Mouse (Mus musculus): ENCODE measurements at regions not wholly inside any gene's neighbourhood (a gene's known extent, or its start where the extent isn't known, plus 50 kb on each side); places are given as distances from the start of the nearest gene placed in this dataset.

DNA sequence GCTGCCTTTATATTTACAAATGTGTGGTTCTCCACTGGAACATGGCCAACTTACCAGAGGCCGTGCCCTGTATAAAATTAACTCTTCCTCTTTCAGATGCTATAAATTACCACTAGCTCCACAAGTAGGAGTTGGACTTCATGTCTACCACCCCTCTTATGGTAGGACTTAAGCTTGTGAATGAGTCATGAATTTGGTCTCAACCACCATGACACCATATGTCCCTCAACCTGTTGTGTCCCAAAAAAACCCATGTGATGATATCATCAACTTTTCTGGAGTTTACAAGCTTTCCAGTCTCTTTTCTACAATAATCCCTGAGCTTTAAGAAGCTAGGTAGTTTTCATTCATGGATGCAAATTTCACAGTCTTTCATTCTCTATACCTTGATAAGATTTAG, 1951.4 kb downstream of the Pcdh7 start:
- DNase-seq (ENCODE audit: low read depth) = no peak

DNA sequence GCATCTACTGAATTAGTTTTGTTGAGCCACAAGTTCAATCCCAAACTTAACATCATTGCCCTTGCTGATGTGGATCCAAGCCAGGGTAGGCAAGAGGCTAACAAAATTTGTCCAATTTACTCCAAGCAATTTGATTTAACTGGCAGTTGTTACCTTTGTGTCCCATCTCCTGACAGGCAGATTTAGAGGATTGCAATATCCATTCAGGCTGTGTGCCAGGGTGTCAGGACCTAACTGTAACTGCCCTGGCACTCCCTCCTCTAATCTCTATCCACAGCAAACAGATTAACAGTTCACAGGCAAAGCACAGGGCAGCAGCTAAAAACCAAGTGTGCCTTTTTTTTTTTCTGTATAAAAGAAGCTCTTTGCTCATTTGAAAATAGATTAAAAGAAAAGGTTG, 1982.2 kb downstream of the Pcdh7 start:
- peak; percentile 75 for DNase-seq (ENCODE audit: low read depth)

- DNase-seq (ENCODE audit: low read depth) = peak; percentile 93
These were observed 1997.7 kb downstream of the Pcdh7 start for GRCm38 (mm10) chr5:59715457-59715856.

DNA sequence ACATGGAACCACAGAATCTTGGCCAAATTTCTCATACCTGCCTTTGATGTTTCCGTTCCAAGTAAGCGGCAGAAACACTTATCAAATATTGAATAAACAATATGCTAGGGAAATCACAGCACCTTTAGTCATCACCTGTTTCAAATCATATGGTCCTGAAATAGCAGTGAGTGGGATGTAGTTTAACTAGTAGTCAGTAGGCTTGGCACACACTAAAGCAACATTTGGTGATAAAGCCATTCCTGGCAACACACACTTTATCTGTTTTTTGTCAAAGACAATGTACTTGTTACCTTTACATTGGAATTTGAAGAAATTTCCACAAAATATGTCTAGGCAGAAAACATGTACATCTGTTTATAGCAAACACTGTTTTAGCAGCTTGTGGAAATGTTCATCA, 2038.5 kb downstream of the Pcdh7 start:
- no peak for DNase-seq (ENCODE audit: low read depth)

DNA sequence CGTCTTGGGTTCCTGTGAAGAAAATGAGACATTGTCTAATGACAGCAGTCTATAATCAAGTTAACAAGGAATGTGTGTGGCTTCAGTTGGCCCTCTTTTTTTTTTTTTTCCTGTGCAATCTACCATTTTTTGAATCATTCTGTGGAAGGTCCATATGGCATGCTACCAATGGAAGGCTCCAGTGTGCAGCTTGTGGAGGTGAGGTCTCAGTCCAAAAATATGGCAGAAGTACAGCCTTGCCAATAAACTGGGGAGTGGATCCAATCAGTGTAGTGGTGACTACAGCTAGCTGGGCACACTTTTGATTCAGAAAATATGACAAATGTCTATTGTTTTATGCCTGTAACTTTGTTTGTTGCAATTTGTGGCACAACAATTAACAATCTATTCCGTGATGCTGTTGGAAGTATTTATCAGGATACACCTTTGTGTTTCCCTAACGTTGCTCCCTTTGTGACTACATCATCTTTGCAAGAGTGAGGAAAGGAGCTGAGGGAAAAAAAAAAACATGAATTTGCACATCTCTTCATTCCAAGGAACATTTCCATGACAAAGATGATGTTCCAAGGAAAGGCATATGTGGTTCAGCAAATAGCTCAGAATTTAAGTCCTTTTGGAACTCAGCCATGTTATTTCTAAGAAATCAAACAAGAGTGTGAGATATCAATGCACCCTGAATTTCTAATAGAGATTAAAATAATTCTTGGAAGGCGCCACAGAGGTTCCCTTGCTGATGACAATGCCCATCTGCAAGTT, 2039.1 kb downstream of the Pcdh7 start:
- no peak for DNase-seq (ENCODE audit: low read depth)

All from gonadal fat pad, adult 2 months (tissue).